Mouse (Mus musculus) Patski (cell line): ENCODE results near the gene Gjb3. TPM values are rescaled to one million over a fixed set of nuclear protein-coding genes. Genes with fewer than 3 reads are reported as not detected.

Experiments used
- ATAC-seq: fragments of 100-300 bp; one replicate; pipeline ENCODE4 v1.8.0; 2021
- CTCF ChIA-PET: fragments of 350-600 bp; sonication (Branson Sonifier 250); formaldehyde crosslinking; loops from one replicate; lab custom pipeline; 2022; ENCODE audit warnings: inconsistent platforms; lab: Charles Lee
- POLR2A ChIA-PET: fragments of 350-600 bp; sonication (Branson Sonifier 250); formaldehyde crosslinking; loops from one replicate; lab custom pipeline; 2022; ENCODE audit warnings: antibody characterized with exemption, inconsistent platforms; lab: Charles Lee
- DNase-seq: peaks from one replicate; pipeline ENCODE4 v3.0.0-alpha.2; 2011; ENCODE audit warnings: low read depth, low spot score
- H3K27me3 ChIP-seq: fragments of 371-371 bp; one replicate; pipeline ENCODE4 v1.5.1; 2021
- CTCF ChIP-seq: fragments of 100-300 bp; IDR thresholded peaks from one replicate; pipeline ENCODE4 v1.5.1; 2021
- in situ Hi-C: fragments of 300-500 bp; cut with MboI; formaldehyde crosslinking; loops from 3 replicates; pipeline ENCODE4 v1.11.1; 2018; ENCODE audit warnings: low pct_unique_long_range_greater_than_20kb, mixed read lengths
- polyA plus RNA-seq: library from polyadenylated mRNA; unstranded; gene quantifications from one replicate; pipeline ENCODE4 v1.2.3, GENCODE M21; 2021

Gene Gjb3
- polyA plus RNA-seq, 1 experiment from 2014 or later: 0.05 TPM

- in situ Hi-C loops: no loop called here
- H3K27me3 ChIP-seq: no peaks in the 10 kb centered on the region
- DNase-seq: no peak
- POLR2A ChIA-PET: no interaction called here
- TF ChIP-seq CTCF: no peak
- CTCF ChIA-PET: interaction anchor here (0.8 kb wide), 1 partner anchor 11 kb away, joined by 3 read pairs; no protein-coding TSS in a partner anchor
- ATAC-seq: no peak
Observed at GRCm38 (mm10) chr4:127337668-127338067, 7.0 kb upstream of the Gjb3 start.

- ChIA-PET CTCF (interaction anchor here (3.0 kb wide), 1 partner anchor 10 kb away, joined by 8 read pairs; no protein-coding TSS in a partner anchor), POLR2A (no interaction called here)
- in situ Hi-C loops: no loop called here
- ATAC-seq (peak; percentile 74), DNase-seq (no peak)
- TF ChIP-seq CTCF: no peak
- H3K27me3 ChIP-seq: no peaks in the 10 kb centered on the region
Observed at GRCm38 (mm10) chr4:127334870-127335504, 4.3 kb upstream of the Gjb3 start.

GRCm38 (mm10) chr4:127331171-127331570, 527 bp upstream of the Gjb3 start:
- ChIA-PET POLR2A (no interaction called here), CTCF (interaction anchor here (1.1 kb wide), 1 partner anchor 32 kb away, joined by 3 read pairs; no protein-coding TSS in a partner anchor)
- no peak for ATAC-seq
- TF ChIP-seq CTCF: no peak
- no peaks in the 10 kb centered on the region for H3K27me3 ChIP-seq
- in situ Hi-C loops: no loop called here
- DNase-seq: no peak

- TF ChIP-seq CTCF: no peak
- POLR2A ChIA-PET: no interaction called here
- no peaks in the 10 kb centered on the region for H3K27me3 ChIP-seq
- in situ Hi-C loops: no loop called here
- CTCF ChIA-PET: interaction anchor here (0.9 kb wide), 1 partner anchor 12 kb away, joined by 3 read pairs; no protein-coding TSS in a partner anchor
- DNase-seq (no peak), ATAC-seq (no peak)
Observed at GRCm38 (mm10) chr4:127329751-127330150, 893 bp downstream of the Gjb3 start.

GRCm38 (mm10) chr4:127329046-127329445, 1.6 kb downstream of the Gjb3 start:
- no peak for TF ChIP-seq CTCF
- ChIA-PET CTCF (no interaction called here), POLR2A (no interaction called here)
- DNase-seq (no peak), ATAC-seq (no peak)
- no peaks in the 10 kb centered on the region for H3K27me3 ChIP-seq
- in situ Hi-C loops: no loop called here

- ATAC-seq (no peak), DNase-seq (no peak)
- no peaks in the 10 kb centered on the region for H3K27me3 ChIP-seq
- in situ Hi-C loops: no loop called here
- ChIA-PET POLR2A (no interaction called here), CTCF (interaction anchor here (0.8 kb wide), 1 partner anchor 78 kb away, joined by 3 read pairs; no protein-coding TSS in a partner anchor)
- TF ChIP-seq CTCF: no peak
Observed at GRCm38 (mm10) chr4:127328378-127328777, 2.3 kb downstream of the Gjb3 start.

GRCm38 (mm10) chr4:127327749-127328148, 2.9 kb downstream of the Gjb3 start:
- H3K27me3 ChIP-seq: no peaks in the 10 kb centered on the region
- POLR2A ChIA-PET: no interaction called here
- CTCF ChIA-PET: no interaction called here
- TF ChIP-seq CTCF: no peak
- in situ Hi-C loops: no loop called here
- no peak for DNase-seq
- ATAC-seq: no peak

- ATAC-seq (no peak), DNase-seq (no peak)
- in situ Hi-C loops: no loop called here
- no peaks in the 10 kb centered on the region for H3K27me3 ChIP-seq
- ChIA-PET POLR2A (no interaction called here), CTCF (no interaction called here)
- no peak for TF ChIP-seq CTCF
Observed at GRCm38 (mm10) chr4:127327258-127327657, 3.4 kb downstream of the Gjb3 start.

GRCm38 (mm10) chr4:127325276-127325675, 5.4 kb downstream of the Gjb3 start:
- in situ Hi-C loops: no loop called here
- ATAC-seq: no peak

GRCm38 (mm10) chr4:127324759-127325158, 5.9 kb downstream of the Gjb3 start:
- ChIA-PET CTCF (no interaction called here), POLR2A (no interaction called here)
- ATAC-seq (peak; percentile 39), DNase-seq (no peak)
- no peak for TF ChIP-seq CTCF
- in situ Hi-C loops: no loop called here
- H3K27me3 ChIP-seq: no peaks in the 10 kb centered on the region

More at GRCm38 (mm10) chr4:127325276-127325675, 5.4 kb downstream of the Gjb3 start:
- ChIA-PET CTCF (no interaction called here), POLR2A (no interaction called here)
- no peak for TF ChIP-seq CTCF
- H3K27me3 ChIP-seq: no peaks in the 10 kb centered on the region
- no peak for DNase-seq

GRCm38 (mm10) chr4:127324296-127324695, 6.3 kb downstream of the Gjb3 start:
- H3K27me3 ChIP-seq: no peaks in the 10 kb centered on the region
- CTCF ChIA-PET: interaction anchor here (1.2 to 1.6 kb wide), 2 partner anchors 11 to 12 kb away, joined by 3 to 4 read pairs; partner anchors contain the start of gene Gja4
- DNase-seq (no peak), ATAC-seq (no peak)
- TF ChIP-seq CTCF: no peak
- POLR2A ChIA-PET: no interaction called here
- in situ Hi-C loops: no loop called here
